Mouse (Mus musculus) myocyte (in vitro differentiated cells): ENCODE measurements around the gene Zbtb25. TPM values are rescaled to one million over a fixed set of nuclear protein-coding genes. Genes with fewer than 3 reads are reported as not detected.

Experiments
- H3K27me3 ChIP-seq: one replicate; pipeline ENCODE4 v1.6.1; 2011; ENCODE audit not compliant: control insufficient read depth, insufficient read depth, insufficient read length
- H3K36me3 ChIP-seq: one replicate; pipeline ENCODE4 v1.6.1; 2011; ENCODE audit not compliant: control insufficient read depth, insufficient read depth
- H3K4me2 ChIP-seq: one replicate; pipeline ENCODE4 v1.6.1; 2011; ENCODE audit warnings: low read depth, control low read depth
- H3K4me3 ChIP-seq: one replicate; pipeline ENCODE4 v1.5.1; 2011; ENCODE audit warnings: mild to moderate bottlenecking, control low read depth, moderate library complexity
- H3K79me2 ChIP-seq: one replicate; pipeline ENCODE4 v1.6.1; 2011; ENCODE audit not compliant: control insufficient read depth, insufficient read depth
- H3ac ChIP-seq: one replicate; pipeline ENCODE4 v1.6.1; 2011; ENCODE audit not compliant: control insufficient read depth, insufficient read length
- CEBPB ChIP-seq: IDR thresholded peaks from 2 replicates; pipeline ENCODE4 v1.6.1; 2011; ENCODE audit warnings: mild to moderate bottlenecking, moderate library complexity; ENCODE audit not compliant: poor library complexity, insufficient read depth, severe bottlenecking
- E2F4 ChIP-seq: IDR thresholded peaks from one replicate; pipeline ENCODE4 v1.6.1; 2011; ENCODE audit warnings: mild to moderate bottlenecking, control low read depth, moderate library complexity; ENCODE audit not compliant: insufficient read depth
- MAX ChIP-seq: IDR thresholded peaks from one replicate; pipeline ENCODE4 v1.6.1; 2011; ENCODE audit warnings: low read depth, mild to moderate bottlenecking, control low read depth
- MYOD1 ChIP-seq, 3 experiments: IDR thresholded peaks; one replicate each; pipeline ENCODE4 v1.6.1; 2011; ENCODE audit warnings: control low read depth in 2 of 3, low read depth in 2 of 3, mild to moderate bottlenecking in 2 of 3, moderate library complexity in 1 of 3; ENCODE audit not compliant: insufficient read length in 2 of 3, control insufficient read depth in 1 of 3
- MYOG ChIP-seq, 3 experiments: IDR thresholded peaks; one replicate each; pipeline ENCODE4 v1.6.1; 2011; ENCODE audit warnings: control low read depth in 2 of 3, low read depth in 2 of 3, mild to moderate bottlenecking in 2 of 3; ENCODE audit not compliant: insufficient read length in 2 of 3, control insufficient read depth in 1 of 3, insufficient read depth in 1 of 3
- POLR2A ChIP-seq: IDR thresholded peaks from one replicate; pipeline ENCODE4 v1.6.1; 2011; ENCODE audit warnings: low read depth, mild to moderate bottlenecking, control low read depth, moderate library complexity; ENCODE audit not compliant: insufficient read length
- POLR2AphosphoS2 ChIP-seq: IDR thresholded peaks from one replicate; pipeline ENCODE4 v1.6.1; 2011; ENCODE audit warnings: low read depth, control low read depth; ENCODE audit not compliant: insufficient read length
- REST ChIP-seq: IDR thresholded peaks from one replicate; pipeline ENCODE4 v1.6.1; 2011; ENCODE audit warnings: mild to moderate bottlenecking, control low read depth, moderate library complexity; ENCODE audit not compliant: insufficient read depth, insufficient read length
- SRF ChIP-seq: IDR thresholded peaks from one replicate; pipeline ENCODE4 v1.6.1; 2011; ENCODE audit warnings: low read depth; ENCODE audit not compliant: control insufficient read depth, insufficient read length
- TCF12 ChIP-seq: IDR thresholded peaks from one replicate; pipeline ENCODE4 v1.6.1; 2011; ENCODE audit warnings: mild to moderate bottlenecking, control low read depth; ENCODE audit not compliant: poor library complexity, insufficient read depth, severe bottlenecking
- TCF3 ChIP-seq: IDR thresholded peaks from one replicate; pipeline ENCODE4 v1.6.1; 2011; ENCODE audit warnings: low read depth, control low read depth; ENCODE audit not compliant: insufficient read length
- USF1 ChIP-seq: IDR thresholded peaks from one replicate; pipeline ENCODE4 v1.6.1; 2011; ENCODE audit warnings: low read depth, mild to moderate bottlenecking, control low read depth, moderate library complexity
- polyA plus RNA-seq: library from polyadenylated mRNA; unstranded; fragments of >200 nt; fragmentation: generic; extraction: Trizol; gene quantifications from one replicate; pipeline ENCODE4 v1.2.1, GENCODE M21; 2012; ENCODE audit warnings: missing spikeins

The Zbtb25 gene
- polyA plus RNA-seq, 1 experiment, result 6.1 TPM

GRCm38 (mm10) chr12:76378556-76378955 is 9.2 kb upstream of the Zbtb25 start:
- Histone ChIP-seq H3K4me3 (no peak overlapping the region), H3ac (no peak overlapping the region), H3K4me2 (no peak overlapping the region), H3K36me3 (peaks cover 6% of the 10 kb centered on the region), H3K79me2 (peaks cover 100% of the 10 kb centered on the region), H3K27me3 (no peaks in the 10 kb centered on the region)
- TF ChIP-seq TCF3, result no peak
- TF ChIP-seq TCF12, result no peak
- TF ChIP-seq E2F4, result no peak
- no peak for TF ChIP-seq SRF
- no peak for TF ChIP-seq POLR2A
- no peak for TF ChIP-seq MAX
- TF ChIP-seq CEBPB, result no peak
- TF ChIP-seq MYOD1 (IDR thresholded peaks at IDR 0.05; ENCODE audit: control insufficient read depth in 1 of 3, insufficient read length in 2 of 3, low read depth in 2 of 3), result no peak
- TF ChIP-seq POLR2AphosphoS2, result no peak
- TF ChIP-seq USF1, result no peak
- TF ChIP-seq MYOG (IDR thresholded peaks at IDR 0.05; ENCODE audit: control insufficient read depth in 1 of 3, insufficient read depth in 1 of 3, insufficient read length in 2 of 3, low read depth in 2 of 3), result no peak
- no peak for TF ChIP-seq REST

- H3K4me3 ChIP-seq, result no peak overlapping the region
- no peak overlapping the region for H3ac ChIP-seq
- no peaks in the 10 kb centered on the region for H3K27me3 ChIP-seq
- peaks cover 6% of the 10 kb centered on the region for H3K36me3 ChIP-seq
- no peak overlapping the region for H3K4me2 ChIP-seq
- TF ChIP-seq POLR2A (no peak), POLR2AphosphoS2 (no peak), MYOG (IDR thresholded peaks at IDR 0.05; ENCODE audit: control insufficient read depth in 1 of 3, insufficient read depth in 1 of 3, insufficient read length in 2 of 3, low read depth in 2 of 3) (no peak), REST (no peak), TCF12 (no peak), CEBPB (no peak), E2F4 (no peak), USF1 (no peak), MAX (no peak), SRF (no peak), TCF3 (no peak), MYOD1 (IDR thresholded peaks at IDR 0.05; ENCODE audit: control insufficient read depth in 1 of 3, insufficient read length in 2 of 3, low read depth in 2 of 3) (no peak)
- H3K79me2 ChIP-seq, result peaks cover 100% of the 10 kb centered on the region
Measured at GRCm38 (mm10) chr12:76377726-76378125, 8.3 kb upstream of the Zbtb25 start.

GRCm38 (mm10) chr12:76377059-76377458 is 7.7 kb upstream of the Zbtb25 start:
- TF ChIP-seq USF1 (no peak), MYOD1 (IDR thresholded peaks at IDR 0.05; ENCODE audit: control insufficient read depth in 1 of 3, insufficient read length in 2 of 3, low read depth in 2 of 3) (no peak), POLR2AphosphoS2 (no peak), REST (no peak), SRF (no peak)

GRCm38 (mm10) chr12:76376649-76377048 is 7.2 kb upstream of the Zbtb25 start:
- H3K27me3 ChIP-seq, result no peaks in the 10 kb centered on the region
- peaks cover 100% of the 10 kb centered on the region for H3K79me2 ChIP-seq
- peaks cover 3% of the 10 kb centered on the region for H3K36me3 ChIP-seq

More at GRCm38 (mm10) chr12:76377059-76377458, 7.7 kb upstream of the Zbtb25 start:
- Histone ChIP-seq H3ac (no peak overlapping the region), H3K36me3 (peaks cover 6% of the 10 kb centered on the region), H3K27me3 (no peaks in the 10 kb centered on the region), H3K4me2 (no peak overlapping the region), H3K79me2 (peaks cover 100% of the 10 kb centered on the region), H3K4me3 (no peak overlapping the region)

GRCm38 (mm10) chr12:76375506-76375905 is 6.1 kb upstream of the Zbtb25 start:
- Histone ChIP-seq H3K36me3 (no peaks in the 10 kb centered on the region), H3K27me3 (no peaks in the 10 kb centered on the region), H3ac (no peak overlapping the region), H3K4me3 (no peak overlapping the region), H3K79me2 (peaks cover 92% of the 10 kb centered on the region), H3K4me2 (no peak overlapping the region)
- TF ChIP-seq MYOG (IDR thresholded peaks at IDR 0.05; ENCODE audit: control insufficient read depth in 1 of 3, insufficient read depth in 1 of 3, insufficient read length in 2 of 3, low read depth in 2 of 3) (no peak), MYOD1 (IDR thresholded peaks at IDR 0.05; ENCODE audit: control insufficient read depth in 1 of 3, insufficient read length in 2 of 3, low read depth in 2 of 3) (no peak), CEBPB (no peak), REST (no peak), TCF3 (no peak), SRF (no peak), MAX (no peak), USF1 (no peak), E2F4 (no peak), TCF12 (no peak), POLR2AphosphoS2 (no peak), POLR2A (no peak)

More at GRCm38 (mm10) chr12:76376649-76377048, 7.2 kb upstream of the Zbtb25 start:
- no peak overlapping the region for H3K4me2 ChIP-seq
- H3ac ChIP-seq, result no peak overlapping the region
- H3K4me3 ChIP-seq, result no peak overlapping the region
- TF ChIP-seq MYOG (IDR thresholded peaks at IDR 0.05; ENCODE audit: control insufficient read depth in 1 of 3, insufficient read depth in 1 of 3, insufficient read length in 2 of 3, low read depth in 2 of 3) (no peak), MYOD1 (IDR thresholded peaks at IDR 0.05; ENCODE audit: control insufficient read depth in 1 of 3, insufficient read length in 2 of 3, low read depth in 2 of 3) (no peak), MAX (no peak), E2F4 (no peak), POLR2A (no peak), USF1 (no peak), CEBPB (no peak), SRF (no peak), TCF3 (no peak), REST (no peak)
